Mouse (Mus musculus) stomach, postnatal 0 days (tissue): ENCODE results near the gene Tgfbr1.

Experiments
- CTCF ChIP-seq: IDR thresholded peaks from 2 replicates; pipeline ENCODE4 v1.5.1; 2016; ENCODE audit warnings: antibody characterized with exemption, low read depth, mild to moderate bottlenecking, moderate library complexity
- EP300 ChIP-seq: optimal IDR thresholded peaks from 2 replicates; pipeline ENCODE3; 2016; ENCODE audit warnings: antibody characterized with exemption

GRCm38 (mm10) chr4:47435131-47435530 is 82.1 kb downstream of the Tgfbr1 start:
- TF ChIP-seq CTCF (no peak), EP300 (no peak)
